Mouse (Mus musculus) cerebellum, adult 8-10 months (tissue): ENCODE measurements at regions not wholly inside any gene's neighbourhood (a gene's known extent, or its start where the extent isn't known, plus 50 kb on each side); places are given as distances from the start of the nearest gene placed in this dataset.

Experiments used
- DNase-seq: peaks from one replicate; pipeline ENCODE4 v3.0.0; 2022

DNA sequence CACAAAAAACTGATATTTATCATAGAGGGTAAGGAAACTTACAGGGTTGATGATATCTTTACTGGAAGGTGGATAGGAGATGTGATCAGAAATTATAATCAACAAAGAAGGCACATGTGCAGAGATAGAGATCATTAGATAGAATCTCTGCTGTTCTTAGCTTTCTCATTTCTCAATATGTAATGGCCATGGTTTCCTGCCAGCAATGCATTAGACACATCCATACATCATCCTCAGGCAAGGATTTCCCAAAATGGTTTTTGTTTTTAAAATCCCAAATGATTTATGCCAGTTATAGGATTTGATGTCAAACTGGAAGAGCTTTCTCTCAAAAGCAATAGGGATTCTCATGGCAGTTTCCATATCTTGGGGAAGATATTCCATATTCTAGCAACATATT, 52.0 kb upstream of the C030005K15Rik start:
- DNase-seq = no peak

GRCm38 (mm10) chr10:97779335-97779734, 52.8 kb upstream of the C030005K15Rik start:
- DNase-seq = no peak

GRCm38 (mm10) chr10:97793804-97794203, 67.2 kb upstream of the C030005K15Rik start:
- DNase-seq = no peak

- no peak for DNase-seq
These were observed 75.1 kb upstream of the C030005K15Rik start for GRCm38 (mm10) chr10:97801448-97802265.

- no peak for DNase-seq
These were observed 81.4 kb upstream of the C030005K15Rik start for GRCm38 (mm10) chr10:97807947-97808346.

DNA sequence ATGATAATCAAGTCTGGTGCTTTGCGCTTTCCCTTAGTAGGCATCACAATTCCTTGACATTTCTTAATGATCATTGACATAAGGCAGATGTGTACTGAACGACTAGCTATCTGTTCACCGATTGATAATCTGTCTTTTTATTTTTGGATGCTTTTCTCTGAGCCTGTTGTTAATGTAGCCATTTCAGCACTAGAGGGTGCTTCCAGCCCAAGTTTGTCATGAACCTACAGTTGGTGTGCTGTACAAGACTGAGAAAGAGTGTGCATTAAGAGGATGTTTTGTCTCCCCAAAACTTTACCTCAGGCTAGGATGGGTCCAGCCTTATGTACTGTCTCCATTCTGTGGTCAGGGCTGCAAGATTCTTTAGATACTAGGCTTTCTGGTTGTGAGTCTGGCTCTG, 116.0 kb upstream of the C030005K15Rik start:
- DNase-seq = no peak

- no peak for DNase-seq
These were observed 124.9 kb upstream of the C030005K15Rik start for GRCm38 (mm10) chr10:97851487-97851886.

- DNase-seq = no peak
These were observed 150.5 kb upstream of the C030005K15Rik start for GRCm38 (mm10) chr10:97877088-97877487.

- no peak for DNase-seq
These were observed 159.5 kb upstream of the C030005K15Rik start for GRCm38 (mm10) chr10:97886049-97886448.

- no peak for DNase-seq
These were observed 179.2 kb upstream of the C030005K15Rik start for GRCm38 (mm10) chr10:97905793-97906192.

GRCm38 (mm10) chr10:97925568-97925967, 199.0 kb upstream of the C030005K15Rik start:
- DNase-seq = no peak

DNA sequence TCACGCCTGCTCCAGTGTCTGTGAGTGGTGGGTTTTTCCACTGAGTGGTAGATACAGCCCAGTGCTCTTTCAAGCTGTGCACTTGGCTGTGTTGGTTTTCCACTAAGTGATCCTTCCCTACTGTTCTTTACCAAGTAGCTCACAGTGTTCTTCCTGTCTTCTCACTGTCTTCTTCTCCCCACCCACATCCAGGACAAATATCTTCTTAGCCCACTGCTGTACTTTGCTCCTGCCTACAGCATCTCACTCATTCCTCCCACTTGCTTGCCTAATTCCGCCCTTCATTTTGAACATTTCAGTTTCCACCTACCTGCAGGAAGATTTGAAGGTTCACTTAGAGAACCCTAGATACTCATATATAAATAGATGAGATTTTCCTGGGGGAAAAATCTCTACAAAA, 213.8 kb upstream of the C030005K15Rik start:
- no peak for DNase-seq

- no peak for DNase-seq
These were observed 239.3 kb upstream of the C030005K15Rik start for GRCm38 (mm10) chr10:97965881-97966280.

DNA sequence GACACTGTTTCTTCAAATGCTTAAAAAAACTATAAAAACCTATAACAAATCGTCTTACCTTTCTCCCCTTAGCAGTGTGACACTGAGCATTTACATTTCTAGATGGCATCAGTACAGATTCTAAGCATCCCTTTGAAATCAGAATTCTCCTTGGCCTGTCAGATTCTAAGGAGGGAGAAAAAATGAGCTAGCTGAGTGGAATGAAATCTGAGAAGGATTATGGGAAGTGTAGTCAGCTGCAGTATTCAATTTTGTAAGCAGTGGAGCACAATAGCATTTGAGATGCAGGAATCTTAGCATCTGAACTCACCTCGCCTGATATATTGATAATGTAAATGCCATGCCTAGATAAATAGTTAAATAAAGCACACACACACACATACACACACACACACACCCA, 240.4 kb upstream of the C030005K15Rik start:
- no peak for DNase-seq

DNA sequence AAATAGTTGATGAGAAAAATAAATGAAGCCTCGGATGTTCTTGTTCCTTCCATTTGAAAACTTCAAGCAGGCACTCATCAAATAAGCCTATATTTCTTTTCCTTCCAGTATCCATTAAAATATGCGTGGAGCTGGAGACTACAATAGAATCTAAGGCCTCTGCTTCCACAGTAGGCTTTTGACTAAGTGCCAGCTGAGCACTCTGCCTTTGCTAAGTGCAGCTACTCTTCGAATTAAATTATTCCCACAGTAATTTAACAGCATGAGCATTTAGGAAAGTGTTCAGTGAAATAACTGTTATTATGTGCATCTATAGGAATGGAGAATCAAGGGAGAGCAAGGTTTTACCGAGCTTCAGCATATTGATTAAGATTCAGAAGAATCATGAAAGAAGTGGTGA, 280.5 kb upstream of the C030005K15Rik start:
- DNase-seq = no peak

DNA sequence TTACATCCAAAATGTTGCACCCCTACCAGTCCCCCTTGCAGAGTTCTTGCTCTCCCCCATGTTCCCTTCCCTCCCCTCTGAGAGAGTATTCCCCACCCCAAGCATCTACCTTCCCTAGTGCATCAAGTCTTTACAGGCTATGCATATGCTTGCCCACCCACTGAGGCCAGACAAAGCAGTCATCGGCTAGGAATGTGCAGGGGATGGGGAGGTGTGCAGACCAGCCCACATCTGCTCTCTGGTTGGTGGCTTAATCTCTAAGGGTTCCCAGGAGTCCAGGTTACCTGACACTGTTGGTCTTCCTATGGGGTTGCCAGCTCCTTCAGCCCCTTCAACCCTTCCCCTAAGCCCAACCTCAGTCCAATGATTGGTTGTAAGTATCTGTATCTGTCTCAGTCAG, 281.8 kb upstream of the C030005K15Rik start:
- DNase-seq = no peak

- DNase-seq = no peak
These were observed 286.4 kb upstream of the C030005K15Rik start for GRCm38 (mm10) chr10:98012916-98013315.

GRCm38 (mm10) chr10:98014985-98015902, 288.7 kb upstream of the C030005K15Rik start:
- no peak for DNase-seq

DNA sequence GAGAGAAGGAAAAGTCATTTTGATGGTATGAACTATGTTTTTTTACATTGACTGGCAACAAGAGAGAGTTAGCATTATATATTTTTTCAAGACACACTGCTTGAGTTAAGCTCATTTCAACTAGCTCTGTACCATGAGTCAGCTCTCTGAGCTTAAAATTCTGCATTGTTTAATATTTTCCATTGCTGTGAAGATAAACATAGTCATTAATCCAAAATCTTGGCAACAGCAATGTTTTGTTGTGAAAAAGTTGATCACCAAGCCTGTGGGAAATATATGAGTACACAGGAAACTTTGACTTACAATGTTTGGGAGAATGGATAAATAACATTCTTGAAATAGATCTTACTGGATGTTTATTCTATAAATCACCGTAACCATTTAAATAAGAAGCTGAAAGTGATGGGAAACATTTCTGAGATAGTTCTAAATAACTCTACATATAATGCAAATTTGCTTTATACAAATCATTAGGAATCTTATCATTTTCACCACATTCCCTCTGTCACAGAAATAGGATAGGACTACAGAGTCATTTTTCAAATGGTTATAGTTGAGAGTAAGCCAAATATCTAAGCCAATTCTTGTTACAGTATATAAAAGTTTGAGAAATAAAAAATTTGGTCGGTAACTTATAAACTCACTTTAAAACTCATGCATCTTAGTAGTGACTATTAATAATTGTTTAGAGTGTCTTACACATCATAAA, 290.2 kb upstream of the C030005K15Rik start:
- DNase-seq = no peak

DNA sequence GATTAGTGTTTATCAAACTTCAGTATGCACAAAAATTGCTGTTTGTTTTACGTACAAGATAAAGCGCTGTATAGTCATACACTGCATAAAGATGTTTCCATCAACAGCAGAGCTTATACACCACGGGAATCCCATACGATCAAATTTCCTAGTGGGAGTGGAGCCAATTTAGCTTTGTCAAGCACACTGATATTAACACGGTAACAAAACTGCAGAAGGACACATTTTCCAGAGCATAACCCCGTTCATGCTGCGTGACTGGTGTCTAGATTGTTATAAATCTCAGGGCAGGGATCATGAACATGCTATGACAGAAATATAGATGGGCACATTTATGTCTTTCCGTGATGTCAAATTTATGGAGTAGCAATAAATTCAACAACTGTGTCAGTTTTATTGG, 302.6 kb upstream of the C030005K15Rik start:
- DNase-seq = no peak

DNA sequence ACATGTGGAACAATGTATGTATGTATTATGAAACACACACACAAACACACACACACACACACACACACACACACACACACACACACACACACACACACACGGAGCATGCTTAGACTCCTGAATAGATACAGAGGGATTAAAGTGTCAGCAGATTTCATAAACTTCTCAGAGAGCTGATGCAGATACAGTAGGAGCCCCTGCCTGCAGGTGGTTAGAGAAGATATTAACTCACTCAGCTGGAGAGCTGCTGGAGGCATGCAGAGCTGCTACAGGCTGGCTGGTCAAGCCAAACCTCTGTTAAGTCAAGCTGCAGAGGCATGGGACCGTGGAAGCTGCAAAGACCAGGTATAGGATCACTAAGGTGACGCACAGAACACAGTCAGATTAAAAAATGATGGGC, 303.1 kb upstream of the C030005K15Rik start:
- no peak for DNase-seq

- no peak for DNase-seq
These were observed 306.1 kb upstream of the C030005K15Rik start for GRCm38 (mm10) chr10:98032661-98033060.

GRCm38 (mm10) chr10:98041766-98042165, 315.2 kb upstream of the C030005K15Rik start:
- no peak for DNase-seq
